Mouse (Mus musculus) kidney, postnatal 0 days (tissue): ENCODE data around the gene Irf2bp2. TPM values are rescaled to one million over a fixed set of nuclear protein-coding genes. Genes with fewer than 3 reads are reported as not detected.

Experiments used
- ATAC-seq: fragments of 200-750 bp; cut with Nextera tagmentation; replicated peaks from 2 replicates; pipeline ENCODE4 v1.8.0; 2017; ENCODE audit warnings: low read depth, moderate number of reproducible peaks, moderate TSS enrichment, moderate library complexity; ENCODE audit not compliant: low FRiP score
- DNase-seq: peaks from one replicate; pipeline ENCODE4 v3.0.0-alpha.2; 2016; ENCODE audit warnings: low spot score
- H3K27ac ChIP-seq: fragments of 300-500 bp; sonication (generic); 2 replicates; pipeline ENCODE4 v1.5.1; 2014; ENCODE audit warnings: mild to moderate bottlenecking
- H3K27me3 ChIP-seq: fragments of 300-500 bp; sonication (generic); 2 replicates; pipeline ENCODE4 v1.6.1; 2014; ENCODE audit warnings: low read length, mixed read lengths; ENCODE audit not compliant: insufficient read depth
- H3K36me3 ChIP-seq: fragments of 300-500 bp; sonication (generic); 2 replicates; pipeline ENCODE4 v1.6.1; 2014; ENCODE audit warnings: low read length, mixed read lengths; ENCODE audit not compliant: insufficient read depth
- H3K4me1 ChIP-seq: fragments of 300-500 bp; sonication (generic); replicated peaks from 2 replicates; pipeline ENCODE4 v1.6.1; 2014; ENCODE audit warnings: antibody characterized with exemption, low read length, mixed read lengths; ENCODE audit not compliant: insufficient read depth
- H3K4me2 ChIP-seq: fragments of 300-500 bp; sonication (generic); 2 replicates; pipeline ENCODE4 v1.6.1; 2014; ENCODE audit warnings: mild to moderate bottlenecking, low read length, moderate library complexity, mixed read lengths
- H3K4me3 ChIP-seq: fragments of 300-500 bp; sonication (generic); replicated peaks from 2 replicates; pipeline ENCODE4 v1.5.1; 2014; ENCODE audit warnings: low read depth, low read length
- H3K9ac ChIP-seq: fragments of 300-500 bp; sonication (generic); 2 replicates; pipeline ENCODE4 v1.6.1; 2014; ENCODE audit warnings: low read depth, low read length
- H3K9me3 ChIP-seq: fragments of 300-500 bp; sonication (generic); replicated peaks from 2 replicates; pipeline ENCODE4 v1.6.1; 2016; ENCODE audit warnings: low read length, inconsistent platforms, mixed read lengths
- CTCF ChIP-seq: IDR thresholded peaks from 2 replicates; pipeline ENCODE4 v1.5.1; 2016; ENCODE audit warnings: antibody characterized with exemption, low read depth, mild to moderate bottlenecking, moderate library complexity
- WGBS: fragments of 180-500 bp; shearing (Covaris S2); extraction: QIAGEN DNeasy Blood & Tissue Kit; methylation state at CpG from one replicate; pipeline ENCODE4 v1.1.7; 2014; 5-methylcytosine and 5-hydroxymethylcytosine counted together
- polyA plus RNA-seq: library from polyadenylated mRNA; unstranded; fragments of >200 nt; fragmentation: Nextera tagmentation; extraction: Ambion mirVana; gene quantifications from 2 replicates; pipeline ENCODE4 v1.2.1, GENCODE M21; 2015

Irf2bp2 gene
- polyA plus RNA-seq, 1 experiment from 2014 or later, result 15.6 TPM

- Histone ChIP-seq H3K36me3 (peaks cover 25% of the 10 kb centered on the region), H3K4me2 (peak overlapping the region; percentile 96), H3K9me3 (no peaks in the 10 kb centered on the region), H3K27ac (peak overlapping the region; percentile 100), H3K9ac (peak overlapping the region; percentile 99), H3K27me3 (no peaks in the 10 kb centered on the region), H3K4me1 (peaks cover 25% of the 10 kb centered on the region), H3K4me3 (peak overlapping the region; percentile 100)
- no peak for ATAC-seq
- DNase-seq, result no peak
- TF ChIP-seq CTCF, result no peak
- WGBS, result under 1% methylated on average over 80 of the region's 113 CpGs
These were observed 815 bp downstream of the Irf2bp2 start for GRCm38 (mm10) chr8:126592771-126593571.

GRCm38 (mm10) chr8:126592381-126592770, 1.4 kb downstream of the Irf2bp2 start:
- Histone ChIP-seq H3K27me3 (no peaks in the 10 kb centered on the region), H3K4me3 (peak overlapping the region; percentile 100), H3K27ac (peak overlapping the region; percentile 100), H3K9me3 (no peaks in the 10 kb centered on the region), H3K4me2 (peak overlapping the region; percentile 96), H3K9ac (peak overlapping the region; percentile 99), H3K36me3 (peaks cover 28% of the 10 kb centered on the region), H3K4me1 (peaks cover 29% of the 10 kb centered on the region)
- WGBS, result under 1% methylated on average over 39 of the region's 45 CpGs
- DNase-seq, result no peak
- ATAC-seq, result no peak
- no peak for TF ChIP-seq CTCF

- Histone ChIP-seq H3K27ac (peak overlapping the region; percentile 100), H3K9me3 (no peaks in the 10 kb centered on the region), H3K27me3 (no peaks in the 10 kb centered on the region), H3K4me3 (peak overlapping the region; percentile 100), H3K9ac (peak overlapping the region; percentile 99), H3K4me1 (peaks cover 29% of the 10 kb centered on the region), H3K4me2 (peak overlapping the region; percentile 96), H3K36me3 (peaks cover 31% of the 10 kb centered on the region)
- no peak for TF ChIP-seq CTCF
- peak; percentile 87 for DNase-seq
- ATAC-seq, result 0 out of 2 replicates have a peak, but pooled peaks have one; percentile 3
- WGBS, result 1% methylated on average over 9 of the region's 9 CpGs
These were observed 1.9 kb downstream of the Irf2bp2 start for GRCm38 (mm10) chr8:126591821-126592268.

GRCm38 (mm10) chr8:126591141-126591820, 2.5 kb downstream of the Irf2bp2 start:
- H3K27me3 ChIP-seq, result no peaks in the 10 kb centered on the region
- H3K4me3 ChIP-seq, result peak overlapping the region; percentile 100
- H3K4me1 ChIP-seq, result peaks cover 28% of the 10 kb centered on the region
- DNase-seq, result peak; percentile 67
- H3K4me2 ChIP-seq, result peak overlapping the region; percentile 96
- TF ChIP-seq CTCF, result 0 out of 2 replicates have a peak, but pooled peaks have one; percentile 4
- peaks cover 34% of the 10 kb centered on the region for H3K36me3 ChIP-seq
- WGBS, result under 1% methylated on average over 20 of the region's 20 CpGs
- peak overlapping the region; percentile 100 for H3K27ac ChIP-seq
- ATAC-seq, result no peak
- peak overlapping the region; percentile 99 for H3K9ac ChIP-seq
- no peaks in the 10 kb centered on the region for H3K9me3 ChIP-seq

GRCm38 (mm10) chr8:126590599-126590998, 3.2 kb downstream of the Irf2bp2 start:
- ATAC-seq (no peak), DNase-seq (no peak)
- H3K36me3 ChIP-seq, result peaks cover 38% of the 10 kb centered on the region
- H3K27ac ChIP-seq, result peak overlapping the region; percentile 77
- TF ChIP-seq CTCF, result no peak
- peak overlapping the region; percentile 99 for H3K9ac ChIP-seq
- H3K9me3 ChIP-seq, result no peaks in the 10 kb centered on the region
- peak overlapping the region; percentile 96 for H3K4me2 ChIP-seq
- peak overlapping the region; percentile 100 for H3K4me3 ChIP-seq
- 7% methylated on average over 4 of the region's 4 CpGs for WGBS
- peaks cover 22% of the 10 kb centered on the region for H3K4me1 ChIP-seq
- no peaks in the 10 kb centered on the region for H3K27me3 ChIP-seq

- ATAC-seq (no peak), DNase-seq (peak; percentile 76)
- Histone ChIP-seq H3K27ac (peak overlapping the region; percentile 77), H3K4me2 (peak overlapping the region; percentile 96), H3K9me3 (no peaks in the 10 kb centered on the region), H3K27me3 (no peaks in the 10 kb centered on the region), H3K4me1 (peaks cover 17% of the 10 kb centered on the region), H3K36me3 (peaks cover 38% of the 10 kb centered on the region), H3K4me3 (peak overlapping the region; percentile 100), H3K9ac (peak overlapping the region; percentile 99)
- WGBS, result under 1% methylated on average over 14 of the region's 14 CpGs
- no peak for TF ChIP-seq CTCF
These were observed 3.7 kb downstream of the Irf2bp2 start for GRCm38 (mm10) chr8:126590024-126590529.
